Mouse (Mus musculus) B cell, adult (primary cell): Measurements from ENCODE around the gene Comp. TPM values are rescaled to one million over a fixed set of nuclear protein-coding genes. Genes with fewer than 3 reads are reported as not detected.

Source experiments
- total RNA-seq: library from RNA; stranded (reverse); gene quantifications from 4 replicates; pipeline ENCODE4 v1.2.4, GENCODE M21; 2023; ENCODE audit not compliant: inconsistent age

The Comp gene
- 0.27 TPM in 1 of 4 replicates, not detected in the others for total RNA-seq

DNA sequence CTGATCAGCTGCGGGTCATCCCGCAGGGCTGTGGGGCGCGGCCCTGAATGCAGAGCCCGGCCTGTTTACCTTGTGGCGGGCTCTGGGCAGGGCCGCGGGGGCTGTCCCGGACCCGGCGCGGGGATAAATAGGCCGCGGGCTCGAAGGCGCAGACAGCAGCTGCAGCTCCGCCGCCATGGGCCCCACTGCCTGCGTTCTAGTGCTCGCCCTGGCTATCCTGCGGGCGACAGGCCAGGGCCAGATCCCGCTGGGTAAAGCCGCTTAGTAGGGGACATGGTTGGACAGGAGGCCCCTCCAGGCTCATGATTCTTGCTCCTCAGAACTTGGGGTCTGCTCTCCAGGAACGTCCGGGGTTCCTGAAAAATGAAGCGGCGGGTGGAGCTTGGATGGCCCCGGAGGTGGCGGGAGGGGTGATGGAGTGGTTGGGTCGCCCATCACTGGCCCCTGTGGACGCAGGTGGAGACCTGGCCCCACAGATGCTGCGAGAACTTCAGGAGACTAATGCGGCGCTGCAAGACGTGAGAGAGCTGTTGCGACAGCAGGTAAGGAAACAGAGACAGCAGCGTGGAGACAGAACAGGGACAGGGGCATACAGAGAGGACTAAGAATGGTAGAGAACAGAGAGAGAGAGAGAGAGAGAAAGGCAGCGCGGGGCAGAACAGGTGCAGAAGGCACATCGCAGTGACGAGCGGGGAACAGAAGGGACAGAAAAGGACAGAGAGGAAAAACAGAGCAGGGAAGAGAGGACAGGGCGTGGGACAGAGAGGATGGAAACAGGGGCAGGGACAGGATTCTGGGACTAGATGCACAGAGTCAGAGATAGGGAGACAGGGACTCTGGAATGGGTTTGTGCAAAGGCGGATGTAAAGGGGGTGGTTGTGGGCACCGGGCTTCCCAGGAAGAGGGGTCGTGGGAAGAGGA, at the start of gene Comp:
Comp (plus strand) TSS at position 162 of the 921 bp plus-strand sequence.

GRCm38 (mm10) chr8:70329124-70329834, 44.1 kb upstream of the Comp start, which contains the start of gene Gdf1:
Gene Gdf1 (plus strand): TSS chr8:70329817.

GRCm38 (mm10) chr8:70353194-70353817, 20.1 kb upstream of the Comp start, which contains the start of gene Upf1:
Gene Upf1 (minus strand): TSS chr8:70353278.

Other genes with a start within 250 kb of the Comp start
- 22.5 to 33.6 TPM (median 27.3 TPM) in 4 replicates for gene Nr2c2ap, start 242.2 kb upstream of the Comp start, total RNA-seq
- 30.4 to 37.4 TPM (median 32.7 TPM) in 4 replicates for gene Rfxank, start 234.4 kb upstream of the Comp start, total RNA-seq
- 46.7 to 62.2 TPM (median 55.3 TPM) in 4 replicates for gene Borcs8, start 234.1 kb upstream of the Comp start, total RNA-seq
- gene Mef2b, start 233.8 kb upstream of the Comp start, total RNA-seq: 1.6 to 4.9 TPM (median 3.8 TPM) in 4 replicates
- 42.7 to 53.5 TPM (median 46.6 TPM) in 4 replicates for gene Tmem161a, start 201.2 kb upstream of the Comp start, total RNA-seq
- gene Slc25a42, start 161.3 kb upstream of the Comp start, total RNA-seq: 5.0 to 6.2 TPM (median 5.4 TPM) in 4 replicates
- 63.2 to 81.3 TPM (median 69.3 TPM) in 4 replicates for gene Sugp2, start 139.3 kb upstream of the Comp start, total RNA-seq
- 6.2 to 12.6 TPM (median 7.9 TPM) in 4 replicates for gene Armc6, start 139.1 kb upstream of the Comp start, total RNA-seq
- 7.0 to 10.2 TPM (median 8.9 TPM) in 4 replicates for gene Homer3, start 90.7 kb upstream of the Comp start, total RNA-seq
- gene Ddx49, start 71.1 kb upstream of the Comp start, total RNA-seq: 60.2 to 96.0 TPM (median 74.4 TPM) in 4 replicates
- gene Cope, start 71.0 kb upstream of the Comp start, total RNA-seq: 101 to 125 TPM (median 107 TPM) in 4 replicates
- gene Cers1, start 57.8 kb upstream of the Comp start, total RNA-seq: not detected in 4 replicates
- not detected in 4 replicates for gene Gdf1, start 43.7 kb upstream of the Comp start, total RNA-seq
- gene Upf1, start 20.3 kb upstream of the Comp start, total RNA-seq: 70.0 to 77.0 TPM (median 72.2 TPM) in 4 replicates
- 22.3 to 28.4 TPM (median 23.9 TPM) in 4 replicates for gene Crtc1, start 66.0 kb downstream of the Comp start, total RNA-seq
- 7.3 to 8.5 TPM (median 7.7 TPM) in 4 replicates for gene Klhl26, start 103.4 kb downstream of the Comp start, total RNA-seq
- not detected in 4 replicates for gene Tmem59l, start 113.8 kb downstream of the Comp start, total RNA-seq
- 1.4 TPM in 1 of 4 replicates, not detected in the others for gene Crlf1, start 119.6 kb downstream of the Comp start, total RNA-seq
- 28.9 to 47.2 TPM (median 37.2 TPM) in 4 replicates for gene Rex1bd, start 133.2 kb downstream of the Comp start, total RNA-seq
- gene Uba52, start 137.2 kb downstream of the Comp start, total RNA-seq: 2,371 to 2,974 TPM (median 2,811 TPM) in 4 replicates
- gene Fkbp8, start 154.2 kb downstream of the Comp start, total RNA-seq: 246 to 268 TPM (median 258 TPM) in 4 replicates
- 54.8 to 67.2 TPM (median 60.8 TPM) in 4 replicates for gene Kxd1, start 154.4 kb downstream of the Comp start, total RNA-seq
- 27.0 to 37.0 TPM (median 32.5 TPM) in 4 replicates for gene Ell, start 165.9 kb downstream of the Comp start, total RNA-seq
- gene Isyna1, start 220.8 kb downstream of the Comp start, total RNA-seq: 95.3 to 112 TPM (median 100 TPM) in 4 replicates
- gene Ssbp4, start 235.3 kb downstream of the Comp start, total RNA-seq: 61.1 to 68.9 TPM (median 66.7 TPM) in 4 replicates
- 4.0 to 6.8 TPM (median 5.4 TPM) in 4 replicates for gene Lrrc25, start 242.6 kb downstream of the Comp start, total RNA-seq